Mouse (Mus musculus) brain, embryonic 14.5 days (tissue): ENCODE data around the gene Flot1.

Source experiments
- CTCF ChIP-seq: fragments of 200-500 bp; IDR thresholded peaks from 2 replicates; pipeline ENCODE4 v1.5.1; 2012; ENCODE audit warnings: inconsistent platforms, mild to moderate bottlenecking, moderate library complexity, borderline replicate concordance; ENCODE audit not compliant: insufficient read depth, insufficient read length; ENCODE audit errors: extremely low read depth
- POLR2A ChIP-seq: fragments of 200-500 bp; IDR thresholded peaks from 2 replicates; pipeline ENCODE4 v1.6.1; 2012; ENCODE audit warnings: mild to moderate bottlenecking, inconsistent platforms, borderline replicate concordance; ENCODE audit not compliant: poor library complexity, insufficient read depth, insufficient read length, severe bottlenecking; ENCODE audit errors: extremely low read depth

- TF ChIP-seq CTCF (no peak), POLR2A (no peak)
Observed at GRCm38 (mm10) chr17:35778965-35779364, 44.1 kb upstream of the Flot1 start.
